Mouse (Mus musculus): ENCODE results near the gene Tnfsf4. TPM values are rescaled to one million over a fixed set of nuclear protein-coding genes. Genes with fewer than 3 reads are reported as not detected.

Gene Tnfsf4
- polyA plus RNA-seq, 1 experiment from 2014 or later, result not detected

GRCm38 (mm10) chr1:161396351-161396750, 1.1 kb downstream of the Tnfsf4 start:
- peaks cover 20% of the 10 kb centered on the region for H3K4me1 ChIP-seq (replicated peaks)
- no peaks in the 10 kb centered on the region for H3K9me3 ChIP-seq
- no peak for ATAC-seq (ENCODE audit: insufficient number of reproducible peaks, insufficient read depth, low FRiP score, low TSS enrichment, low read depth)
- 80% methylated on average over 10 of the region's 10 CpGs for WGBS
- H3K4me3 ChIP-seq (replicated peaks), result no peak overlapping the region
- H3K27ac ChIP-seq, result no peak overlapping the region
- no peaks in the 10 kb centered on the region for H3K27me3 ChIP-seq
- no peak overlapping the region for H3K4me2 ChIP-seq
- no peaks in the 10 kb centered on the region for H3K36me3 ChIP-seq
- no peak overlapping the region for H3K9ac ChIP-seq (replicated peaks)

GRCm38 (mm10) chr1:161400126-161400525, 4.9 kb downstream of the Tnfsf4 start:
- Histone ChIP-seq H3K27me3 (no peaks in the 10 kb centered on the region), H3K9me3 (peaks cover 7% of the 10 kb centered on the region; the same call in 1 of the 2 replicates), H3K4me2 (no peak overlapping the region), H3K4me1 (replicated peaks) (peaks cover 20% of the 10 kb centered on the region), H3K27ac (no peak overlapping the region), H3K36me3 (no peaks in the 10 kb centered on the region), H3K9ac (replicated peaks) (no peak overlapping the region), H3K4me3 (replicated peaks) (no peak overlapping the region)
- 31% methylated on average over 6 of the region's 6 CpGs for WGBS
- no peak for ATAC-seq (ENCODE audit: insufficient number of reproducible peaks, insufficient read depth, low FRiP score, low TSS enrichment, low read depth)

DNA sequence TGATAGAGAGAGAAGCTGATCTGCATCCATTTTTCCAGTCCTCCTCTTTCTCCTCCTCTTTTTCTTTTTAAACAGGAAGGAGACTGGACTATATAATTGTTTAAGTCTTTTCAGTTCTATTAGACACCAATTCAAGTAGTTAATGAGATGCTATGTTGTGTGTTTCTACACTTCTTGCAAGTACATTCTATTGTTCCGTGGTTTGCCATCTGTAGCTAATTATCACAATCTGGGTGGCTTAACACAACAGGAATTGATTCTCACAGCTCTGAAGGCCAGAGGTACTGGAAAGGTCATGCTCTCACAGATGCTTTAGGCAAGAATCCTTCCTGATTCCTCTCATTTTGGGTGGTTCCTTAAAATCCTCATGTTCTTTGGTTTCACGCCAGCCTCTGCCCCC, 7.9 kb downstream of the Tnfsf4 start:
- H3K9me3 ChIP-seq, result peaks cover 7% of the 10 kb centered on the region; the same call in 1 of the 2 replicates
- no peaks in the 10 kb centered on the region for H3K4me1 ChIP-seq (replicated peaks)
- H3K4me3 ChIP-seq (replicated peaks), result no peak overlapping the region
- H3K27me3 ChIP-seq, result no peaks in the 10 kb centered on the region
- H3K4me2 ChIP-seq, result no peak overlapping the region
- WGBS, result 18% methylated on average over 2 of the region's 2 CpGs
- ATAC-seq (ENCODE audit: insufficient number of reproducible peaks, insufficient read depth, low FRiP score, low TSS enrichment, low read depth), result no peak
- no peaks in the 10 kb centered on the region for H3K36me3 ChIP-seq
- no peak overlapping the region for H3K27ac ChIP-seq
- no peak overlapping the region for H3K9ac ChIP-seq (replicated peaks)

DNA sequence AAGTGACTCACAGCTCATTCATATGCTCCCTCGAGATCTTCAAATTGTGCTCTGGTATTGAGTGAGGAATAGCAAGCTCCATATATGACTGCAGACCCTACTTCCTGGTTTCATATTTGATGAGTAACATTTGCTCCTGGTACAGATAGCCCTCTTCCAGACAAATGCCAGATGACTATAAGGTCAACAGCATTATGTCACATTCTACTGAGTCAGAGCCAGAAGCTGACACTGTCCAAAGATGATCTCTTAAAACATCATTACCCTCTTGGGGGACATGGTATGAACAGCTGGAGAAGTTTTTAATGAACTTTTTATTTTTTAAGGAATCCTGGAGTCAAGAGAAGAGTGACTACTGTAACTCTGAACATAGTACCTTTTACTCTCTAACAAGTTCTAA, 11.3 kb downstream of the Tnfsf4 start:
- Histone ChIP-seq H3K9ac (replicated peaks) (no peak overlapping the region), H3K36me3 (no peaks in the 10 kb centered on the region), H3K4me1 (replicated peaks) (no peaks in the 10 kb centered on the region), H3K27me3 (no peaks in the 10 kb centered on the region), H3K4me3 (replicated peaks) (no peak overlapping the region), H3K9me3 (peaks cover 7% of the 10 kb centered on the region; the same call in 1 of the 2 replicates), H3K4me2 (no peak overlapping the region), H3K27ac (no peak overlapping the region)
- WGBS, result 76% methylated on average over 1 of the region's 1 CpGs
- no peak for ATAC-seq (ENCODE audit: insufficient number of reproducible peaks, insufficient read depth, low FRiP score, low TSS enrichment, low read depth)

- no peaks in the 10 kb centered on the region for H3K27me3 ChIP-seq
- no peaks in the 10 kb centered on the region for H3K9me3 ChIP-seq
- H3K36me3 ChIP-seq, result no peaks in the 10 kb centered on the region
- H3K9ac ChIP-seq (replicated peaks), result no peak overlapping the region
- no peak overlapping the region for H3K27ac ChIP-seq
- ATAC-seq (ENCODE audit: insufficient number of reproducible peaks, insufficient read depth, low FRiP score, low TSS enrichment, low read depth), result no peak
- H3K4me1 ChIP-seq (replicated peaks), result peaks cover 10% of the 10 kb centered on the region
- no peak overlapping the region for H3K4me3 ChIP-seq (replicated peaks)
- H3K4me2 ChIP-seq, result no peak overlapping the region
Measured at GRCm38 (mm10) chr1:161419926-161420325, 24.7 kb downstream of the Tnfsf4 start.

DNA sequence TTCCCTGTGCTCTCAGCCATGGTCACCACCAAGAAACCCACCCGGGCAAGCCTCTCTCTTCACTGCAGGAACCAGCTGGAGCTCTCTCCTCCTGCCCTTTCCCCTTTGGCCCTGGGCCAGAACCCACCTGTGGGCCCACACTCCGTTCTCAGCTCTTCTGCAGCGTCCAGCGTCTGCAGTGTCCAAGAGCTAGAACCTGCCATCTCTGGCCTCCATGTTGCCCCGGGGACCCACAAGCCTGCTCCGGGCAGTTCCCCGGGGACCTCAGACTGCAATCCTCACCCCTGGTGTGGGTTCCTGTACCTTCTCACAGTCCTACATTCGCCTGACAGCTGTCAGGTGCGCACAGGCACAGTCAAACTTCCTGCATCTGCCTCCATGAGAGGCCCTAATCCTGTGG, 25.4 kb downstream of the Tnfsf4 start:
- Histone ChIP-seq H3K9ac (replicated peaks) (no peak overlapping the region; the same call in 1 of the 2 replicates), H3K36me3 (no peaks in the 10 kb centered on the region), H3K4me2 (no peak overlapping the region), H3K27me3 (no peaks in the 10 kb centered on the region), H3K27ac (no peak overlapping the region), H3K4me3 (replicated peaks) (no peak overlapping the region), H3K9me3 (no peaks in the 10 kb centered on the region), H3K4me1 (replicated peaks) (peaks cover 10% of the 10 kb centered on the region)
- WGBS, result 78% methylated on average over 9 of the region's 9 CpGs
- no peak for ATAC-seq (ENCODE audit: insufficient number of reproducible peaks, insufficient read depth, low FRiP score, low TSS enrichment, low read depth)

DNA sequence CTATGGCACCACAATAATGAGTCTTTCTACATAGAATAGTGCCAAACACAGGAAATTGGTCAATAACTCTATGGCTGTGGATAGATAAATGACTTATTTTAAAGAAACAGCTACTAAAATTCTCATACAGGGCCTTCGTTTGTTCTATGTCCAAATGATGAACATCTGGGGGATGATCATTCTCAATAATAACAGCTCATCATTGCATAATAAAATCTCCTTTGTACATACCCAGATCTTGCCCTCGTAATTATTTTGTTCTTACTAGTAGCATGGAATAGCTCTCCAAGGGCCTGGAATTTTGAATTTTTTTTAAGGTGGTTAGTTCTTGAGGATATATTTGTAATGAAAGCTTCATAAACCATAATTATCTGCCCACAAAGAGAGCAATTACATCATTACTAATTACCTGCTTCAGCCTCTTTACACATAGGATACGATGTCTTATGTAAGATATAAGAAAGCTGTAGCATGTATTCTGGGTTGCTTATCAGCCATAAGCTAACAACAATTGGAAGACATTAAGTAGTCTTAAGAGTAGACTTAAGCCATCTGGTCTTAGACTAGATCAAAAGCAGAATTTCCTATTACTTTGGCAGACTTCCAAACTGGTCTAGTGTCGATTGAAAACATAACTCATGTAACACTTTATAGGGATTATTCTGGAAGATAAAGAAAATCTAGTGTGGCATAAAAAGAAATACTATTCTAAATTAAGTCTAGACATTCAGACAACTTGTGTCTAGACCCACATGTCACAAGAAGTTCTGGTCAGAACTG, 31.3 kb downstream of the Tnfsf4 start:
- no peak overlapping the region for H3K9ac ChIP-seq (replicated peaks)
- 66% methylated on average over 4 of the region's 4 CpGs for WGBS
- H3K36me3 ChIP-seq, result no peaks in the 10 kb centered on the region
- H3K4me2 ChIP-seq, result no peak overlapping the region
- H3K27ac ChIP-seq, result no peak overlapping the region
- H3K4me3 ChIP-seq (replicated peaks), result no peak overlapping the region
- no peaks in the 10 kb centered on the region for H3K9me3 ChIP-seq
- no peaks in the 10 kb centered on the region for H3K4me1 ChIP-seq (replicated peaks)
- H3K27me3 ChIP-seq, result no peaks in the 10 kb centered on the region
- no peak for ATAC-seq (ENCODE audit: insufficient number of reproducible peaks, insufficient read depth, low FRiP score, low TSS enrichment, low read depth)

DNA sequence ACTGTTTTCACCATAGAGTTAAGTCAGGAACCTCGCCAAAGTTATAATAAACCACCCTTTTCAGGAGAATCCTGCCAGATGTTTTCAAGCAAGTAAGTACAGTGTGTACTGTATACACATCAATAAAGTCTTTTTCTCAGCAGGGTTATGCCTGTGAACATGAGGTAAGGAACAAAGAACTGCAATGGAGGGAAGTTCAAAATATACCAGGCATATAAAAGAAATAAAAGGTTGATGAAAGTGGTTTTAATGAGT, 31.8 kb downstream of the Tnfsf4 start:
- Histone ChIP-seq H3K36me3 (no peaks in the 10 kb centered on the region), H3K4me2 (no peak overlapping the region), H3K27ac (no peak overlapping the region; the same call in 1 of the 2 replicates), H3K4me3 (replicated peaks) (no peak overlapping the region), H3K4me1 (replicated peaks) (no peaks in the 10 kb centered on the region), H3K9me3 (no peaks in the 10 kb centered on the region), H3K27me3 (no peaks in the 10 kb centered on the region), H3K9ac (replicated peaks) (no peak overlapping the region)
- 54% methylated on average over 1 of the region's 1 CpGs for WGBS
- no peak for ATAC-seq (ENCODE audit: insufficient number of reproducible peaks, insufficient read depth, low FRiP score, low TSS enrichment, low read depth)

GRCm38 (mm10) chr1:161435781-161436180, 40.6 kb downstream of the Tnfsf4 start:
- H3K27ac ChIP-seq, result no peak overlapping the region
- H3K4me2 ChIP-seq, result no peak overlapping the region
- H3K27me3 ChIP-seq, result no peaks in the 10 kb centered on the region
- 72% methylated on average over 2 of the region's 2 CpGs for WGBS
- no peak overlapping the region for H3K4me3 ChIP-seq (replicated peaks)
- no peak overlapping the region for H3K9ac ChIP-seq (replicated peaks)
- H3K36me3 ChIP-seq, result no peaks in the 10 kb centered on the region
- H3K4me1 ChIP-seq (replicated peaks), result no peaks in the 10 kb centered on the region
- ATAC-seq (ENCODE audit: insufficient number of reproducible peaks, insufficient read depth, low FRiP score, low TSS enrichment, low read depth), result no peak
- H3K9me3 ChIP-seq, result no peaks in the 10 kb centered on the region

DNA sequence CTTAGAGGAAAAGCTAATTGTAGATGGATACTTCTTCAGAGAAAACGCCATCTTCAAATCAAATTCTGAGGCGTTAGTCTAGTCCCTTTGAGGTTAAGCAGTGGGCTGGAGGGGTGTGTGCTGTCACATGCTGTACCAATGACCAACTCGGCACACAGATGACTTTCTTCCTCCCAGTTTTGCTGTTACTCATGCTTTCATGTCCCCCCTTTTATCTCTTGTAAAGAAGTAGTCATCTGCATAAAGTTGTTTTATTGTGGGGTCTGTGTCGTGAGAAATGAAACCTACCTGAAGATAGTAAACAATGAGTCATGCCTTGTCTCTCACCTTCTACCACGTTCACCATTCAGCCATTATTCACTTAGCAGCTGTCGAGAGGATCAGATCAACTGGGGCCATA, 41.3 kb downstream of the Tnfsf4 start:
- no peak for ATAC-seq (ENCODE audit: insufficient number of reproducible peaks, insufficient read depth, low FRiP score, low TSS enrichment, low read depth)
- H3K4me3 ChIP-seq (replicated peaks), result no peak overlapping the region
- no peak overlapping the region for H3K27ac ChIP-seq
- no peak overlapping the region for H3K4me2 ChIP-seq
- H3K9ac ChIP-seq (replicated peaks), result no peak overlapping the region
- no peaks in the 10 kb centered on the region for H3K9me3 ChIP-seq
- H3K4me1 ChIP-seq (replicated peaks), result no peaks in the 10 kb centered on the region
- no peaks in the 10 kb centered on the region for H3K36me3 ChIP-seq
- 77% methylated on average over 6 of the region's 6 CpGs for WGBS
- H3K27me3 ChIP-seq, result no peaks in the 10 kb centered on the region

- Histone ChIP-seq H3K4me2 (no peak overlapping the region), H3K36me3 (no peaks in the 10 kb centered on the region), H3K4me3 (replicated peaks) (no peak overlapping the region), H3K27me3 (no peaks in the 10 kb centered on the region), H3K9me3 (no peaks in the 10 kb centered on the region), H3K27ac (no peak overlapping the region), H3K4me1 (replicated peaks) (0 out of 2 replicates have a peak, but pooled peaks cover 4% of the 10 kb centered on the region), H3K9ac (replicated peaks) (no peak overlapping the region)
- peak; percentile 75; the same call in 1 of the 2 replicates for ATAC-seq (ENCODE audit: insufficient number of reproducible peaks, insufficient read depth, low FRiP score, low TSS enrichment, low read depth)
- WGBS, result 67% methylated on average over 7 of the region's 7 CpGs
Measured at GRCm38 (mm10) chr1:161444858-161445257, 49.6 kb downstream of the Tnfsf4 start.

GRCm38 (mm10) chr1:161451683-161452245, 56.6 kb downstream of the Tnfsf4 start:
- Histone ChIP-seq H3K27ac (no peak overlapping the region), H3K4me3 (replicated peaks) (no peak overlapping the region), H3K9ac (replicated peaks) (no peak overlapping the region), H3K4me2 (no peak overlapping the region), H3K4me1 (replicated peaks) (no peaks in the 10 kb centered on the region), H3K9me3 (no peaks in the 10 kb centered on the region), H3K27me3 (no peaks in the 10 kb centered on the region), H3K36me3 (no peaks in the 10 kb centered on the region)
- ATAC-seq (ENCODE audit: insufficient number of reproducible peaks, insufficient read depth, low FRiP score, low TSS enrichment, low read depth), result no peak
- 49% methylated on average over 3 of the region's 3 CpGs for WGBS
